Mouse (Mus musculus) NIH3T3 (cell line): ENCODE data around the gene Paqr4.
A peak's percentile ranks its signal among the peaks of the same experiment; 100 is the strongest.

Experiments
- DNase-seq: peaks from one replicate; pipeline ENCODE4 v3.0.0-alpha.2; 2012; ENCODE audit warnings: low read depth

Paqr4 gene

DNA sequence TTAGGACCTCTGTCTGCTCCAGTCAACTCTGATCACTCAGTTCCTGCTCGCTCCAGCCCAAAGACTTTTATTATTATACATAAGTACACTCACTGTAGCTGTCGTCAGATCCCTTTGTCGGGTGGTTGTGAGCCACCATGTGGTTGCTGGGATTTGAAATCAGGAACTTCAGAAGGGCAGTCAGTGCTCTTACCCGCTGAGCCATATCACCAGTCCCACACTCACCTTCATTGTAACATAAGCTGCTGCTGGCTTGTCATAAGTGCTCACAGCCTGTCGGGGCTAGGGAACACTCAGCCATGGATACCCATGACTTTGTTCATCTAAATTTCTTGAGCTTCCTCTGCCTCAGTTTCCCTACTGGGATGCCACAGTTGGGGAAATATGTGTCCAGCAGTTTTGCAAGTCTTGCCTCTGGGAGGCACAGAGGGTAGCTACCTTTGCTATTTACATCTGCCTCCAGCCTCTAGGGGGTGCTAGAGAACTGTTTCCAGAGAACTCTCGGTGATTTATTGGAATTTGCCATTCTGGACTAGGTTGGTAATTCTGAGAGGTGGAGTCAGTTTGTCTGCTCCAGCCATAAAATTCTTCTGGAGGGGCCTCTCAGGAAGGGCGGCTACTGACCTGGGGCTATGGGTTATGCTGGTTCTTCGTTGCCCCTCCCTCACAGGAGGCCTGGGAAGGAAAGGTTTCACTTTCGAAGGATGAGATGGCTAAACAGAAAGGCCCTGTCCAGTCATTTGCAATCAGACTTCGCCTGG lies 8.1 kb upstream of the Paqr4 start:
- peak; percentile 93 for DNase-seq

GRCm38 (mm10) chr17:23748026-23748425 lies 7.4 kb upstream of the Paqr4 start:
- DNase-seq, result no peak

DNA sequence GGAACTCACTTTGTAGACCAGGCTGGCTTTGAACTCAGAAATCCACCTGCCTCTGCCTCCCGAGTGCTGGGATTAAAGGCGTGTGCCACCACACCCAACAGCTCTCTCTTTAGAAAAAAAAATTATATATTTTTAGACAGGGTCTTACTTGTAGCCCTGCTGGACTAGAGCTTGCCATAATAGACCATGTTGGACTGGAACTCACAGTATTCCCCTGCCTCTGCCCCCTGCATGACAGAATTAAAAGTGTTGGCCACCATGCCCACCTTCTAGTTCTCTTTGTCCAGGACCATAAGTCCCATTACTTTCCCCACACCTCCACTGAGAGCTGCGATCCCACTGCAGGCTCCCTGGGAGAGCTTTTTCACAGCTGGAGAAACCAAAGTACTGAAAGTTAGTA lies 6.8 kb upstream of the Paqr4 start:
- no peak for DNase-seq

- no peak for DNase-seq
These were observed 6.1 kb upstream of the Paqr4 start for GRCm38 (mm10) chr17:23746767-23747166.

- DNase-seq, result no peak
These were observed 5.6 kb upstream of the Paqr4 start for GRCm38 (mm10) chr17:23746311-23746710.

- no peak for DNase-seq
These were observed 4.9 kb upstream of the Paqr4 start, which contains the start of gene Kremen2 for GRCm38 (mm10) chr17:23745301-23746251. Gene Kremen2 (minus strand): TSS chr17:23745833.

DNA sequence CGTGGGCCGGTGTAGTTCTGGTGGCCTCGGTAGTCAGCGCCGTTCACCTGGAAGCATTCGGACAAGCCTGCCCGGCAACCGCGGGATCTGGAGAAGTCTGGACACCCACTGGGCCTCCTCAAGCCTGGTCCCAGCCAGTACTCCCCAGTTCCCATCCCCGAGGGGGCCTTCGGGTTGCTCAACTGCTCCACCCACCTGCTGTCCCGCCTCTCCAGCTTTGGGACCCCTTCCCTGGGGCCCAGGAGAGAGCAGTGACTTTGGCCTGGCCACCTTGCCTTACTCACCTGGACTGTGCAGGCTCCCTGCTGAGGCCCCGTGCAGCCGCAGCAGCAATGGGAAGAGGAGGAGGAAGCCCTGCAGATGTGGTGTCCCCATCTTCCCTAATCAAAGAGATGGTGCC lies 4.0 kb upstream of the Paqr4 start:
- no peak for DNase-seq

DNA sequence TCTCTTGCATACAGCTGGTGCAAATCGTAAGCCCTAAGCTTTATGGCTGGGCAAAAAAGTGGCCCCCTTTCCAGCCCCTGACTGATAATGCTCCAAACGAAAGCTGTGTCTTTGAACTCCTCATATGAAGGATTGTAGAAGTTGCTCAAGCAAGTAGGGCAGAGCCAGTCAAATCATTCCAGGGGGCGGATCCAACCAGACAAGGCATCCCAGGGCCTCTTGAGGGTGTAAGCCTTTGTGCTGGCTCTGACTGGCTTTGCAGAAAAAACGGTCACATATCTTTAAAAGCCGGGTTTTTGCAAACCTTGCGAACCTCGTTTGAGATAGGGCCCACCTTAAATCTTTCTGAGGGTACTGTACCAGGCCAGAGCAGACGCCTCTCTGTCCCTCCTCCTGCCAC lies 3.4 kb upstream of the Paqr4 start:
- DNase-seq, result peak; percentile 69

DNA sequence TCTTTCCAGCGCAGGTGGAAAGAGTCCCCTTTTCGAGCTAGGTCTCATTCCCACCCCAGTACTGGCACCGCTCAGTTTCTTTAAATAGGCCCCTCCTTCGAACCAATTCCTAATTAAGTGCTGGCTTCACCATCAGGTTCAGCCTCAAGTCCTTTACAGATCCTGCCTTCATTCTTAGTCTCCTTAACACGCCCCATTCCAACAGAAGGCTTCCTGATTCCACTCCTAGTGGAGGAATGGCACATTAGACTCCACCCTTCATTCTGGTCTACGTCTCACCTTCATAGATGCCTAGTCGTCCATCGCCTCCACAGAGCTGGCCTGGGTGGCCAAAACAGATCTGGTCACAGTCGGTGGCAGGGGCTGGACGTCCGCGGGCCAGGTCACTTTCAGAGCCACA lies 2.3 kb upstream of the Paqr4 start:
- DNase-seq, result no peak

DNA sequence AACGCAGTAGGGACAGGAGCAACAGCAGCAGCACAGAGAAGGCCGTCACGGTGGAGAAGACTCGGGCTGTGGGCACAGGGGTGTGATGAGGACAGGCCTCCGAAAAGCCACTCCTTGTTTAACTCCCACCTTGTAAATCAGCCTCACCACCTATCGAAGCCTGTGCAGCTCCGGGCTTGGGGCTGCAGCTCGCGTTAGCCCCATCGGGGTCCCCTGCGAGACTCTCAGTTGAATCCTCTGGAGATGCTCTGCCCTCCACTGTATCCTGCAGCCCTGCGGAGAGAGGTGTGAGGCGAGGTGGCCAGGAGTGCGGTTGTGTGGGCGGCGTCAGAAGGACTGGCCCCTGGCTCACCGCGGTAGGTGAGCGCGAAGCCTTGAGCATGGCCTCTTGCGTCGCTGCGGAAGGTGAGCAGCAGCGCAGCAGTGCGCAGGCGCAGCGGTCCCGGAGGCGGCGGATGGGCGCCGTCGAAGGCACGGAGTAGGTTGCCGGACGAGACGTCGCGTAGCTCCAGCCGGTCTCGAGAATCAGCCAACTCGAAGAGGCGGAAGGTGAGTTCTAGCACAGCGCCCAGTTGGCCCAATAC lies 1.6 kb upstream of the Paqr4 start:
- no peak for DNase-seq

GRCm38 (mm10) chr17:23741359-23742209 lies 917 bp upstream of the Paqr4 start:
- no peak for DNase-seq

- DNase-seq, result peak; percentile 88
These were observed 507 bp downstream of the Paqr4 start for GRCm38 (mm10) chr17:23740136-23740584.

DNA sequence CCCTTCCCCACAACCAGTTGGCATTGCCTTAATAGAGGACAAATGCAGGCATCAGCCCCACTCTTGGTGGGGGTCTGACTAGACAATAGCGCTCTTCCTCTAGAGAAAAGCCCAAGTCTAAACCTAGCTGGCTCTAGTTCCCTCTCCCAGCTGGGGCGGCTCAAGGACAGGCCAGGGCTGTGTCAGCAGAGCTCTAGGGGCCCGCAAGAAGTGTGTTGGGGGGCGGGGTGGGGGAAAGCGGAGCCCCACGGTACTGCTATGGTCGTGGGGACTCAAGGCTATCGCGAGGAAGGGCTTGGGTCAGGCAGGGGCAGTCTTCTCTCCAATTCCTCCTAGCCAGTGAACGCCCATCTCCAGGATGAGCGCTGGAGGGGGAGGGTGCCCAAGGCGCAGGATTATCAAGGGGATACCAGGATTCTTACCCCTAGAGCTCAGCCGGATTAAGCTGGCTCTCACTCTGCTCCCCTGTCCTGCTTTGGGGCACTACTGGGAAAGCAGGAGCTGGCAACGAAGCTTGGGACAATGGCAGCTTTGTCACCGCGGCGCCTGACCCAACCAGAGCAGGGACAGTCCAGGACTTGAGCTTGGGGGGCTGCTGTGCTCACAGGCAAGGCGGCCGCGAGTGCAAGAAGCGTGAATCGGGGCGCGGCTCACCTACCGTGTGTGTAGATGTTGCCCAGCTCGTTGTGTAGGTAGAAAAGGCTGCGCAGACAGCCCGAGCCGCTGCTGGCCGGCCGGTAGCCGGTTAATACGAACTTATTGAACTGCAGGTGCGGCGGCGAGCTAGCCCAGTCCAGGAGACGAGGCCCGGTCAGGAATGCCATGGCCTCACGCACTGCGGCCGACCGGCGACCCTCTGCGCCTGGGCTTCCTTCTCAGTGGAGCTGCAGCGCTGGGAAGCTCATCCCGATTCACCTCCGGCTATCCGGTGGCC lies 1.2 kb downstream of the Paqr4 start:
- peak; percentile 22 for DNase-seq

GRCm38 (mm10) chr17:23738836-23739201 lies 1.8 kb downstream of the Paqr4 start:
- DNase-seq, result no peak

- peak; percentile 36 for DNase-seq
These were observed 2.9 kb downstream of the Paqr4 start for GRCm38 (mm10) chr17:23737493-23738445.

- DNase-seq, result peak; percentile 74
These were observed 6.3 kb downstream of the Paqr4 start for GRCm38 (mm10) chr17:23734341-23734740.

DNA sequence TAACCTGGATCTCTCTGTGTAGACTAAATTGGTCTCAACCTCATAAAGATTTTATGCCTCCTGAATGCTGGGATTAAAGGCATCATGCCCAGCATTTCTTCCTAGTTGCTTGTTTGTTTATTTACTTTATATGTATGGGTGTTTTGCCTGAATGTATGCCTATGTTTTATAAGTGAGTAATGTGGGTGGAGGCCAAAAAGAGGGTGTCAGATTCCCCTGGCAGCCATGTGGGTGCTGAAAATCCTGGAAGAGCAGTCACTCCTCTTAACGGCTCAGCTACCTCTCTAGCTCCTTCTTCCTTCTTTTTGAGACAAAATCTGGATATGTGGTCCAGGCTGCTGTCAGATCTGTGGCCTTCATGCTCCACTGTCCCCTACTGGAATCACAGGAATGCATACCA lies 10.2 kb downstream of the Paqr4 start:
- peak; percentile 71 for DNase-seq

DNA sequence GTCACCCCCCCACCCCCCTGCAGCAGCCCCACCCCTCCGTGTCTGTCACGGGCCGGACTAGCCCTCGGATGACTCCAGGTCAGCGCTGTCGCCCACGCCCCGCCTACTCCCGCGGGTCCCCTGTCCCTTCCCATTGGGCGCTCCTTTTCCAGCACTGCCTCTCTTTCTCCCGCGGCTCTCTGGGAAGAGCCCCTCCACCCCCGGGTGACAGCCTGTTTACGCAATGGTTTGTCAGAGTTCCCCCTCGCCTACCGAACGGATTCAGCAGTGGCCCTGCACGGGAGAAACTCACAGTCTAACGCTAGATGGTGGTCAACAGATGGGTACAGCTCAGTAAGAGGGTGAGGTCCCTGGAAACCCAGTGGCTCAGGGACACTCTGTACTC lies 13.9 kb downstream of the Paqr4 start:
- DNase-seq, result peak; percentile 45

GRCm38 (mm10) chr17:23725999-23726757 lies 14.5 kb downstream of the Paqr4 start, which contains the start of gene Pkmyt1:
Gene Pkmyt1 (plus strand): TSS chr17:23726336.
- peak; percentile 98 for DNase-seq
